Mouse (Mus musculus) retina, embryonic 14.5 days (tissue): ENCODE results near the gene Bcam.
A peak's percentile ranks its signal among the peaks of the same experiment; 100 is the strongest.

ENCODE experiments used
- DNase-seq: peaks from one replicate; pipeline ENCODE4 v3.0.0-alpha.2; 2015; ENCODE audit warnings: low spot score

Bcam gene

GRCm38 (mm10) chr7:19724167-19724566 is 46.6 kb downstream of the Bcam start:
- DNase-seq: no peak

- DNase-seq: no peak
Observed at GRCm38 (mm10) chr7:19722754-19723195, 48.0 kb downstream of the Bcam start.

- no peak for DNase-seq
Observed at GRCm38 (mm10) chr7:19719200-19719599, 51.6 kb downstream of the Bcam start.

- DNase-seq: no peak
Observed at GRCm38 (mm10) chr7:19718297-19718952, 52.4 kb downstream of the Bcam start.

GRCm38 (mm10) chr7:19717346-19717745 is 53.5 kb downstream of the Bcam start:
- DNase-seq: no peak

GRCm38 (mm10) chr7:19716822-19717221 is 54.0 kb downstream of the Bcam start:
- DNase-seq: no peak

GRCm38 (mm10) chr7:19716055-19716682 is 54.6 kb downstream of the Bcam start:
- DNase-seq: no peak

GRCm38 (mm10) chr7:19715239-19716054 is 55.4 kb downstream of the Bcam start, which contains the start of gene Tomm40:
TSS of gene Tomm40 (minus strand) at chr7:19715438.
- peak; percentile 100 for DNase-seq

- DNase-seq: no peak
Observed at GRCm38 (mm10) chr7:19714836-19715235, 56.0 kb downstream of the Bcam start.

- no peak for DNase-seq
Observed at GRCm38 (mm10) chr7:19713598-19713997, 57.2 kb downstream of the Bcam start.

- peak; percentile 59 for DNase-seq
Observed at GRCm38 (mm10) chr7:19713196-19713595, 57.6 kb downstream of the Bcam start.

- DNase-seq: peak; percentile 58
Observed at GRCm38 (mm10) chr7:19712414-19712813, 58.4 kb downstream of the Bcam start.

GRCm38 (mm10) chr7:19710650-19711049 is 60.2 kb downstream of the Bcam start:
- DNase-seq: no peak
